In genomic region chr7:75575800-75576585, GRCm38 (mm10) we compare ENCODE assay signal across 10 mouse cellular contexts.
A peak's percentile ranks its signal among the peaks of the same experiment; 100 is the strongest.
DNase-seq lines count a peak whose midpoint lies in the region; ATAC-seq lines count a peak whose summit lies in the region.
"Had no signal": no experiment of that assay in that cellular context is flagged by ENCODE, and none has a peak within 500 bp of the region (broad histone marks: within the 10 kb centered on the region; RNA-seq: fewer than 3 reads in every experiment).

No protein-coding gene starts in this region.

- WGBS in heart, embryonic 11.5 days (ENCODE audit: insufficient replicate concordance) = 83% methylated on average over 1 of the region's 1 CpGs
- WGBS in lung, embryonic 15.5 days = 79% methylated on average over 1 of the region's 1 CpGs
- 78% methylated on average over 1 of the region's 1 CpGs for WGBS in intestine, embryonic 16.5 days
- 68% methylated on average over 1 of the region's 1 CpGs for WGBS in stomach, embryonic 14.5 days
- 96% methylated on average over 1 of the region's 1 CpGs for WGBS in midbrain, embryonic 14.5 days

- H3K4me2 ChIP-seq in heart, embryonic 11.5 days = 0 out of 2 replicates have a peak overlapping the region, but pooled peaks have one; percentile 40
- H3K4me2 ChIP-seq in lung, embryonic 15.5 days = peak overlapping the region; percentile 23; the same call in 1 of the 2 replicates
- H3K4me2 ChIP-seq in intestine, embryonic 16.5 days (ENCODE audit: low read depth, low read length) = 0 out of 2 replicates have a peak overlapping the region, but pooled peaks have one; percentile 27
- no peak overlapping the region for H3K4me2 ChIP-seq in stomach, embryonic 14.5 days (replicated peaks; ENCODE audit: low read depth, low read length)
- H3K4me2 ChIP-seq in midbrain, embryonic 14.5 days (ENCODE audit: low read length) = no peak overlapping the region

- no peak for ATAC-seq in heart, embryonic 11.5 days (replicated peaks; ENCODE audit: insufficient number of reproducible peaks, low FRiP score, low TSS enrichment)
- ATAC-seq in lung, embryonic 15.5 days (ENCODE audit: borderline replicate concordance, extremely low read depth, low FRiP score, low TSS enrichment) = no peak
- ATAC-seq in intestine, embryonic 16.5 days = 0 out of 2 replicates have a peak, but pooled peaks have one; percentile 19
- no peak for ATAC-seq in stomach, embryonic 14.5 days (ENCODE audit: insufficient number of reproducible peaks, insufficient read depth, low FRiP score, low read depth)
- ATAC-seq in midbrain, embryonic 14.5 days (ENCODE audit: low FRiP score, low TSS enrichment) = no peak

- no peak for DNase-seq in heart, adult 9 months (ENCODE audit: low spot score in 2 of 2)
- no peak for DNase-seq in lung, postnatal 14 days
- DNase-seq in natural killer cell, adult 2 months (ENCODE audit: low spot score in 2 of 2) = no peak
- DNase-seq in midbrain, embryonic 14.5 days = no peak
- DNase-seq: cerebellum, adult 8-10 months; gastrocnemius, postnatal 10 days had no signal

- H3K4me3 ChIP-seq in heart, embryonic 11.5 days (ENCODE audit: low read depth, low read length) = no peak overlapping the region
- no peak overlapping the region for H3K4me3 ChIP-seq in lung, embryonic 15.5 days
- no peak overlapping the region for H3K4me3 ChIP-seq in intestine, embryonic 16.5 days (ENCODE audit: low read length)
- no peak overlapping the region for H3K4me3 ChIP-seq in stomach, embryonic 14.5 days (ENCODE audit: low read depth, low read length)
- no peak overlapping the region for H3K4me3 ChIP-seq in midbrain, embryonic 14.5 days (replicated peaks; ENCODE audit: low read depth, low read length)

- H3K27me3 ChIP-seq in heart, embryonic 11.5 days (ENCODE audit: control insufficient read depth, insufficient read depth, low read length) = no peaks in the 10 kb centered on the region
- no peaks in the 10 kb centered on the region for H3K27me3 ChIP-seq in lung, embryonic 15.5 days
- H3K27me3 ChIP-seq in intestine, embryonic 16.5 days (replicated peaks; ENCODE audit: control insufficient read depth, insufficient read depth, low read length) = no peaks in the 10 kb centered on the region
- no peaks in the 10 kb centered on the region for H3K27me3 ChIP-seq in stomach, embryonic 14.5 days (ENCODE audit: control insufficient read depth, insufficient read depth, low read length)
- H3K27me3 ChIP-seq in midbrain, embryonic 14.5 days (ENCODE audit: control insufficient read depth, insufficient read depth, low read length) = no peaks in the 10 kb centered on the region

- peaks cover 25% of the 10 kb centered on the region for H3K4me1 ChIP-seq in heart, embryonic 11.5 days (ENCODE audit: control insufficient read depth, insufficient read depth, low read length)
- peaks cover 28% of the 10 kb centered on the region for H3K4me1 ChIP-seq in lung, embryonic 15.5 days
- peaks cover 15% of the 10 kb centered on the region for H3K4me1 ChIP-seq in intestine, embryonic 16.5 days (ENCODE audit: control insufficient read depth, insufficient read depth, low read length)
- peaks cover 11% of the 10 kb centered on the region for H3K4me1 ChIP-seq in stomach, embryonic 14.5 days (ENCODE audit: control insufficient read depth, insufficient read depth, low read length)
- H3K4me1 ChIP-seq in midbrain, embryonic 14.5 days (ENCODE audit: control insufficient read depth, insufficient read depth, low read length) = no peaks in the 10 kb centered on the region

- H3K27ac ChIP-seq in heart, embryonic 11.5 days (ENCODE audit: low read depth, low read length) = peak overlapping the region; percentile 89
- H3K27ac ChIP-seq in lung, embryonic 15.5 days = peak overlapping the region; percentile 69
- H3K27ac ChIP-seq in intestine, embryonic 16.5 days (ENCODE audit: low read length) = peak overlapping the region; percentile 28; the same call in 1 of the 2 replicates
- H3K27ac ChIP-seq in stomach, embryonic 14.5 days (ENCODE audit: low read length) = peak overlapping the region; percentile 66; the same call in 1 of the 2 replicates
- H3K27ac ChIP-seq in midbrain, embryonic 14.5 days (replicated peaks; ENCODE audit: low read depth, low read length) = no peak overlapping the region

- H3K9me3 ChIP-seq in heart, embryonic 11.5 days (replicated peaks; ENCODE audit: control insufficient read depth, low read length) = no peaks in the 10 kb centered on the region
- no peaks in the 10 kb centered on the region for H3K9me3 ChIP-seq in lung, embryonic 15.5 days
- H3K9me3 ChIP-seq in intestine, embryonic 16.5 days (ENCODE audit: control insufficient read depth, low read length) = no peaks in the 10 kb centered on the region
- no peaks in the 10 kb centered on the region for H3K9me3 ChIP-seq in stomach, embryonic 14.5 days (ENCODE audit: control insufficient read depth, low read depth, low read length)
- H3K9me3 ChIP-seq in midbrain, embryonic 14.5 days (ENCODE audit: control insufficient read depth, low read length) = no peaks in the 10 kb centered on the region

- 0 out of 2 replicates have a peak, but pooled peaks cover 2% of the 10 kb centered on the region for H3K36me3 ChIP-seq in heart, embryonic 11.5 days (ENCODE audit: control insufficient read depth, insufficient read depth, low read length)
- H3K36me3 ChIP-seq in lung, embryonic 15.5 days = 0 out of 2 replicates have a peak, but pooled peaks cover 5% of the 10 kb centered on the region
- no peaks in the 10 kb centered on the region; the same call in 1 of the 2 replicates for H3K36me3 ChIP-seq in intestine, embryonic 16.5 days (ENCODE audit: control insufficient read depth, insufficient read depth, low read length)
- peaks cover 6% of the 10 kb centered on the region for H3K36me3 ChIP-seq in stomach, embryonic 14.5 days (ENCODE audit: control insufficient read depth, insufficient read depth, low read length)
- H3K36me3 ChIP-seq in midbrain, embryonic 14.5 days (ENCODE audit: control insufficient read depth, insufficient read depth, low read length) = no peaks in the 10 kb centered on the region

- no peak overlapping the region; the same call in 1 of the 2 replicates for H3K9ac ChIP-seq in heart, embryonic 11.5 days (ENCODE audit: low read depth, low read length)
- H3K9ac ChIP-seq in lung, embryonic 15.5 days = no peak overlapping the region
- H3K9ac ChIP-seq in intestine, embryonic 16.5 days (ENCODE audit: low read depth, low read length) = no peak overlapping the region
- H3K9ac ChIP-seq in stomach, embryonic 14.5 days (replicated peaks; ENCODE audit: low read depth, low read length) = no peak overlapping the region
- no peak overlapping the region for H3K9ac ChIP-seq in midbrain, embryonic 14.5 days (replicated peaks; ENCODE audit: low read length)

Comparison
In these comparisons a context has a peak if more than half of its experiments do, and no peak if none do; other contexts are left out.
1. H3K4me2 ChIP-seq: peak in heart, embryonic 11.5 days (single experiment), lung, embryonic 15.5 days (single experiment) and intestine, embryonic 16.5 days (single experiment); none in stomach, embryonic 14.5 days (single experiment) and midbrain, embryonic 14.5 days (single experiment).